Mouse (Mus musculus): ENCODE measurements around the gene Mrpl16. TPM values are rescaled to one million over a fixed set of nuclear protein-coding genes. Genes with fewer than 3 reads are reported as not detected.

Mrpl16 gene
- total and polyA plus RNA-seq, 3 experiments: 46.8 to 58.3 TPM; not detected in 1

GRCm38 (mm10) chr19:11820211-11820610, 50.0 kb downstream of the Mrpl16 start:
- H3K9ac ChIP-seq (ENCODE audit: control insufficient read depth, low read depth, low read length, poor library complexity, severe bottlenecking): no peak overlapping the region
- TF ChIP-seq RAD21 (IDR thresholded peaks at IDR 0.05; ENCODE audit: low read depth, low read length) (0 out of 2 replicates have a peak, but pooled peaks have one; percentile 0), CTCF (IDR thresholded peaks at IDR 0.05 in 2 of 3, conservative IDR thresholded peaks at IDR 0.05 in 1 of 3; ENCODE audit: control insufficient read depth in 1 of 3, insufficient read depth in 1 of 3, low read depth in 2 of 3, low read length in 3 of 3, poor library complexity in 1 of 3, severe bottlenecking in 1 of 3) (peak in 1 of 3 experiments; percentile 7; a peak in 1 of 6 replicates), NELFE (IDR thresholded peaks at IDR 0.05; ENCODE audit: low read depth, low read length) (no peak), TCF12 (IDR thresholded peaks at IDR 0.05; ENCODE audit: low read depth, low read length) (no peak), ZNF384 (IDR thresholded peaks at IDR 0.05; ENCODE audit: low read depth, low read length) (no peak), USF2 (IDR thresholded peaks at IDR 0.05; ENCODE audit: borderline replicate concordance in 1 of 2, insufficient read depth in 1 of 2, low read depth in 1 of 2, low read length in 2 of 2) (no peak)
- peaks cover 0 to 2% of the 10 kb centered on the region in 2 experiments; a peak in 1 of 4 replicates for H3K4me1 ChIP-seq (ENCODE audit: control insufficient read depth in 1 of 2, insufficient read depth in 2 of 2, low read length in 2 of 2)
- no peak overlapping the region for H3K4me3 ChIP-seq (ENCODE audit: control insufficient read depth in 1 of 2, insufficient read depth in 1 of 2, low read depth in 2 of 2, low read length in 2 of 2)
- no peaks in the 10 kb centered on the region; a peak in 1 of 4 replicates for H3K27me3 ChIP-seq (ENCODE audit: control insufficient read depth in 1 of 2, insufficient read depth in 2 of 2, low read length in 2 of 2)
- H3K79me2 ChIP-seq (ENCODE audit: control insufficient read depth, insufficient read depth, low read length, poor library complexity): no peaks in the 10 kb centered on the region
- H3K9me3 ChIP-seq (replicated peaks; ENCODE audit: insufficient read depth, low read length): no peaks in the 10 kb centered on the region
- no peaks in the 10 kb centered on the region for H3K36me3 ChIP-seq (ENCODE audit: control insufficient read depth in 1 of 2, insufficient read depth in 2 of 2, low read length in 2 of 2)
- H3K27ac ChIP-seq (ENCODE audit: control insufficient read depth, low read depth, low read length): no peak overlapping the region
- DNase-seq (ENCODE audit: low read depth, low spot score): no peak

GRCm38 (mm10) chr19:11823346-11824065, 53.3 kb downstream of the Mrpl16 start:
- DNase-seq (ENCODE audit: low read depth, low spot score): no peak
- H3K36me3 ChIP-seq (ENCODE audit: control insufficient read depth in 1 of 2, insufficient read depth in 2 of 2, low read length in 2 of 2): no peaks in the 10 kb centered on the region
- no peak overlapping the region for H3K9ac ChIP-seq (ENCODE audit: control insufficient read depth, low read depth, low read length, poor library complexity, severe bottlenecking)
- H3K4me3 ChIP-seq (ENCODE audit: control insufficient read depth in 1 of 2, insufficient read depth in 1 of 2, low read depth in 2 of 2, low read length in 2 of 2): no peak overlapping the region
- peaks cover 0 to 2% of the 10 kb centered on the region in 2 experiments; a peak in 1 of 4 replicates for H3K4me1 ChIP-seq (ENCODE audit: control insufficient read depth in 1 of 2, insufficient read depth in 2 of 2, low read length in 2 of 2)
- TF ChIP-seq NRF1 (IDR thresholded peaks at IDR 0.05; ENCODE audit: insufficient read depth, low read depth, low read length, poor library complexity, severe bottlenecking) (no peak), MYB (IDR thresholded peaks at IDR 0.05; ENCODE audit: low read depth, low read length) (no peak), UBTF (IDR thresholded peaks at IDR 0.05; ENCODE audit: borderline replicate concordance, insufficient read depth, low read depth, low read length) (no peak), CHD1 (IDR thresholded peaks at IDR 0.05; ENCODE audit: low read depth, low read length) (no peak), MAFK (IDR thresholded peaks at IDR 0.05; ENCODE audit: borderline replicate concordance, low read depth, low read length) (no peak), USF2 (IDR thresholded peaks at IDR 0.05; ENCODE audit: borderline replicate concordance in 1 of 2, insufficient read depth in 1 of 2, low read depth in 1 of 2, low read length in 2 of 2) (no peak), CHD2 (IDR thresholded peaks at IDR 0.05; ENCODE audit: low read length) (no peak), NELFE (IDR thresholded peaks at IDR 0.05; ENCODE audit: low read depth, low read length) (no peak), SIN3A (IDR thresholded peaks at IDR 0.05; ENCODE audit: low read length) (no peak), MXI1 (IDR thresholded peaks at IDR 0.05; ENCODE audit: low read depth, low read length) (no peak), USF1 (IDR thresholded peaks at IDR 0.05; ENCODE audit: low read depth, low read length) (no peak), ZKSCAN1 (IDR thresholded peaks at IDR 0.05; ENCODE audit: low read depth, low read length) (no peak), MEF2A (IDR thresholded peaks at IDR 0.05; ENCODE audit: extremely low read depth, insufficient replicate concordance, low read depth, low read length, poor library complexity, severe bottlenecking) (no peak), E2F4 (IDR thresholded peaks at IDR 0.05; ENCODE audit: borderline replicate concordance, low read depth, low read length) (no peak), CTCF (IDR thresholded peaks at IDR 0.05 in 2 of 3, conservative IDR thresholded peaks at IDR 0.05 in 1 of 3; ENCODE audit: control insufficient read depth in 1 of 3, insufficient read depth in 1 of 3, low read depth in 2 of 3, low read length in 3 of 3, poor library complexity in 1 of 3, severe bottlenecking in 1 of 3) (no peak), TCF12 (IDR thresholded peaks at IDR 0.05; ENCODE audit: low read depth, low read length) (no peak)
- no peak overlapping the region for H3K27ac ChIP-seq (ENCODE audit: control insufficient read depth, low read depth, low read length)
- peaks cover 0 to 2% of the 10 kb centered on the region in 2 experiments; a peak in 2 of 4 replicates for H3K27me3 ChIP-seq (ENCODE audit: control insufficient read depth in 1 of 2, insufficient read depth in 2 of 2, low read length in 2 of 2)
- H3K9me3 ChIP-seq (replicated peaks; ENCODE audit: insufficient read depth, low read length): no peaks in the 10 kb centered on the region
- H3K79me2 ChIP-seq (ENCODE audit: control insufficient read depth, insufficient read depth, low read length, poor library complexity): no peaks in the 10 kb centered on the region
